Mouse (Mus musculus) Muller cell, postnatal 12 days (primary cell): ENCODE data around the gene Tmem106c.

Experiments
- DNase-seq: peaks from one replicate; pipeline ENCODE4 v3.0.0-alpha.2; 2015; ENCODE audit errors: inconsistent ontology term

Tmem106c gene

GRCm38 (mm10) chr15:98001321-98002112 lies 37.5 kb downstream of the Tmem106c start:
- peak; percentile 77 for DNase-seq

- peak; percentile 37 for DNase-seq
Measured at GRCm38 (mm10) chr15:98002113-98002990, 38.4 kb downstream of the Tmem106c start.

DNA sequence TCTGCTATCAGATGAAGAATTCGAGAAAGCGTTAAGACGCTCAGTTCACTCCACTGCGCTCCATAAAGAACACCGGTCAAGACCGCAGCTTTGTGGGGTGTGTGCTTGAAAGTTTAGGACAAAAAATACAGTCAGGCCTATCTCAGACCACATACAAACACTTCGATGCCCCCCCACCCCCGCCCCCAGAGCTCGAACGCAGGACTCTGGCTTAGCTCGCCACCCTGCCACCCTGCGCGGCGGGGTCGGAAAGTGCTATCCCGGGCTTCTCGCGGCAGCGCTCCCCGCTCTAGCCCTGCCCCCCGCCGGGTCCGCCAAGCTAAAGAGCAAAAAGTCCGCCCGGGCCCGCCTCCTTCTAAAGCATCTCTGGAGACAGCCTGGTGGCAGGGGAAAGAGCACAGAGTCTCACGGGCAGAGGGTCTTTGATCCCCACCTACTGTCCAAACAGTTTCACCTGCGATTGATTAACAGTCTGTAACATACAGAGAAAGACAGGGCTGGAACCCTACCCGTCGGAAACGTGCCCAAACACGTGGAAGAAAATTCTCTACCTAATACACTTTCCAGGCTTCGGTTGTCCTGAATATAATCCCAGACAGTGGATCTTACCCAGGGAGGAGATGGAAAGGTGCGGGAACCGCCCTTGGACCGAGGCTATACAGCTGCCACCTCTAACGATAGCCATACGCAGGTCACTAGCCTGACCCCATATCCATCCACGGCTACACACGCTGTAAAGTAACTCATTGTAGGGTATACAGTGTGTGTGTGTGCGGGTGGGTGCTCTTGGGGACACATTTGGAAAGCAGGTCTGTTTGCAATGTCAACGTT lies 39.2 kb downstream of the Tmem106c start:
- peak; percentile 67 for DNase-seq

GRCm38 (mm10) chr15:98003822-98004739 lies 40.1 kb downstream of the Tmem106c start, which contains the start of gene Col2a1:
Gene Col2a1 (minus strand): TSS chr15:98004695.
- DNase-seq: peak; percentile 63

- no peak for DNase-seq
Measured at GRCm38 (mm10) chr15:98004740-98005159, 40.8 kb downstream of the Tmem106c start.

- DNase-seq: no peak
Measured at GRCm38 (mm10) chr15:98005181-98005580, 41.2 kb downstream of the Tmem106c start.

DNA sequence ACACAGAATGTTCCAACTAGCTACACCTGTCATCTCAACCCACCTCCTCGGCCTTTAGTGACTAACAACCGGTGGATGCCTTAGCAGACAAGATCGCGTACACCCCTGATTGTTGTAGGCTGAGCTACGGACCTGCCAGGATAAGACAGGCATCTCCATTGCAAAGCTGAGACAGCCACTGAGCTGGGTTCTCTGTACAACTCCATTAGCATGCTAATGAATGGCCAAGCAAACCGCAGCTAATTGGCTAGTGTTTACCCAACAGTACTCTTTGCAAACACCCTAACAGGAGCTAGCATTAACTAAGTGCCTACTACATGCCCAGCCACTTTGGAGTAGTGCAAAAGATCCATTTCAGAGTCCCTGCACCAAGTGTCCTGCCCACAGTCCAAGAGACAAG lies 48.8 kb downstream of the Tmem106c start:
- DNase-seq: no peak

DNA sequence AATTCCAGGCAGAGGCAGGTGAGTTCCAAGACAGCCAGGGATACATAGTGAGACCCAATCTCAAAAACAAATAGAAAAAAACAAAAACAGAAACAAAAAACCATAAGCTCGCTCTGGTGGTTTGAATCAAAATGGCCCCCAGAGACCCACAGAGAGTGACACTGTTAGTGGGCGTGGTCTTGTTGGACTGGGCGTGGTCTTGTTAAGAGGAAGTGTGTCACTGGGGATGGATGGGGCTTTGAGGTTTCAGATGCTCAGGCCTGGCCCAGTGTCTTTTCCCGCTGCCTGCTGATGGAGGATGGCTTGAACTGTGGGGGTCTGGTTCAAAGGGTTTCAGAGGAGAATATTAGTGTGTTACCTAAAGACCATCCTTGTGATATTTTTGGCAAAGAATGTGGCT lies 53.9 kb downstream of the Tmem106c start:
- DNase-seq: no peak

- no peak for DNase-seq
Measured at GRCm38 (mm10) chr15:98019047-98019446, 55.0 kb downstream of the Tmem106c start.
